Mouse (Mus musculus): Measurements from ENCODE around the gene Cyp4f16.
"Not testable (repeated sequence)": the region's sequence is repeated elsewhere in the genome, so short reads cannot be mapped to it uniquely, and the experiment has no call there.

The Cyp4f16 gene

DNA sequence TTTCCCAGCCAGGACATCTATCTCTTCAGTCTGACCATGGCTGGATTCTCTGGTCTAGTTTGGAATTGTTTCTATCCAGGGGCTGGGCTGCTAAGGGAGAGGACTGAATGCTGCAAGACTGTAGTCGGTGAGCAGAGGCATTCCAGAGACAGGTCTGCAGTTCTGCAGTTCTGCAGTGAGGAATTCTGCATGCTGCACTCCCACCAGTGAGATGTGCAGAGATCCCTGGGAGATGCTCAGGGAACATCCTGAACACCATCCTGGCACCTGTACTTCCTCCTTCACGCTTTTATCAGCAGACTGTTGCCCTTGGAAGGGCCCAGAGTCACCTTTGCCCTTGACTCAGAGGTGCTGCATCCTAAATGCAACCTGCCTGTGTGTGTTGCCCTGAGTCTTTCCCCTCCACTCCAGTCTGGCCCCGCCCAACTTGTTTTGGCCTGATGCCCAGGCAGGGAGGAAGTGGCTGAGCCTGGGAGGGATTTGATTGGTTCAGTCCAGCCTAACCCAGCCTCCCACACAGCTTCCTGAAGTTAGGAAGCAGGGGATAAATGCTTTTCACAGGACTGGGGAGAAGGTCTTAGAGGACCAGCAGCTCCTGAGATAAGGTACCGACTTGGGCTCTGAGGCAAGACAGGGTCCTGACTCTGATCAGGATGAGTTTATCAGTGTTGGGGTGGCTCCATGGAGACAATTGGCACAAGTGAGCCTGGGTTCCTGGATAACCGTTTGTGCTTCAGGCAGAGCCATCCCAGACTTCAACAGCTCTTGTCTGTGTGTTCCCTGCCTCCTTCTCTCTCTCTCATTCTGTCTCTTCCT is at the start of gene Cyp4f16:
Cyp4f16 (plus strand) TSS at position 508 of the 816 bp plus-strand sequence.
- peak; percentile 88 for DNase-seq (ENCODE audit: low spot score)

GRCm38 (mm10) chr17:32492349-32492980 is 43.9 kb upstream of the Cyp4f16 start:
- DNase-seq (ENCODE audit: low spot score): no peak

GRCm38 (mm10) chr17:32494601-32495000 is 41.8 kb upstream of the Cyp4f16 start:
- peak; percentile 80 for DNase-seq (ENCODE audit: low spot score)

DNA sequence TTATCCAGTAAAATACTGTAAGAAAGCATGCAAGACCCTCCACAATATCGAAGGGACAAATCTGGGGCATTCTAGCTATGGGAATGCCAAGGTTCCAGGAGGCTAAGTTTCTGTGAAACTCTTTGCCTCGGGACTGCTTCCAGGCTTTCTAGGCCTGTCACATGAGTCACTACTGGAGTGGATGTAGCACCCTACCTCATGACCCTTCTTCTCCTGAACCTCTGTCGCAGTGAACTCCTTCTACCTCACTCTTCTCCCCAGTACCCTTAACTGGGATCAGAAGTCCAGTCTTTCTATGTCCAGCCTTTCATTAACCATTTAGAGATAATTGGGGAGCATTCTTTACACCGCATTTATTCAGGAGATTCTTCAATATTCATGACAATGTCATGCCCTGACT is 35.8 kb upstream of the Cyp4f16 start:
- not testable (repeated sequence) for DNase-seq (ENCODE audit: low spot score)

DNA sequence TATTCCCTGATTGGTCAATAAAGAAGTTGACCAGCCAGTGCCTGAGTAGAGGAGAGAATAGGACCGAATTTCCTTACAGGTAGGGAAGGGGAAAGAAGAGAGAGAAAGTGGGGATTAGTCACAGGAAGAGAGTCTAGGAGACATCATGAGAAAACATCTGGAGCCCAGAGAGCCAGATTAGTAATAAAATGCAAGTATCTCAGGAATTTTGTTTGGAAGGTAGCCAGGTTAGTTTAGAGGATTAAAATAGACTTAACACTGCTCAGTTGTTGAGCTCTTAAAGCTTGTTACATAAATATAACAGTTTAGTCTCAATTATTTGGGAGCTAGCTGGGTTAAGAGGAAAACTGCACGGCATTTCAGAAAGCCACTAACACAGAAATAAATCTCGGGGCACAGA is 35.3 kb upstream of the Cyp4f16 start:
- DNase-seq (ENCODE audit: low spot score): no peak

DNA sequence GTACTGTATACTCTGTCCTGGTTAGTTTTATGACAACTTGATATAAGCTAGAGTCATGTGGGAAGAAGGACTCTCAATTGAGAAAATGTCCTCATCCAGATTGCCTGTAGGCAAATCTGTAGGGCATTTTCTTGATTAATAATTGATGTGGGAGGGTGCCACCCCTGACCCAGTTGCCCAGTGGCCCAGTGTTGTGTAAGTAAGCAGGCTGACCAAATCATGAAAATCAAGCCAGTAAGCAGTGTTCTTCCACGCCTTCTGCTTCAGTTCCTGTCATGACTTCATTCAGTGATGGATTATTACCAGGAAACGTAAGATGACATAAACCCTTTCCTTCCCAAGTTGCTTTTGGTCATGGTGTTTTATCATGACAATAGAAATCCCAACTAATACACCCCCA is 33.2 kb upstream of the Cyp4f16 start:
- DNase-seq (ENCODE audit: low spot score): no peak

DNA sequence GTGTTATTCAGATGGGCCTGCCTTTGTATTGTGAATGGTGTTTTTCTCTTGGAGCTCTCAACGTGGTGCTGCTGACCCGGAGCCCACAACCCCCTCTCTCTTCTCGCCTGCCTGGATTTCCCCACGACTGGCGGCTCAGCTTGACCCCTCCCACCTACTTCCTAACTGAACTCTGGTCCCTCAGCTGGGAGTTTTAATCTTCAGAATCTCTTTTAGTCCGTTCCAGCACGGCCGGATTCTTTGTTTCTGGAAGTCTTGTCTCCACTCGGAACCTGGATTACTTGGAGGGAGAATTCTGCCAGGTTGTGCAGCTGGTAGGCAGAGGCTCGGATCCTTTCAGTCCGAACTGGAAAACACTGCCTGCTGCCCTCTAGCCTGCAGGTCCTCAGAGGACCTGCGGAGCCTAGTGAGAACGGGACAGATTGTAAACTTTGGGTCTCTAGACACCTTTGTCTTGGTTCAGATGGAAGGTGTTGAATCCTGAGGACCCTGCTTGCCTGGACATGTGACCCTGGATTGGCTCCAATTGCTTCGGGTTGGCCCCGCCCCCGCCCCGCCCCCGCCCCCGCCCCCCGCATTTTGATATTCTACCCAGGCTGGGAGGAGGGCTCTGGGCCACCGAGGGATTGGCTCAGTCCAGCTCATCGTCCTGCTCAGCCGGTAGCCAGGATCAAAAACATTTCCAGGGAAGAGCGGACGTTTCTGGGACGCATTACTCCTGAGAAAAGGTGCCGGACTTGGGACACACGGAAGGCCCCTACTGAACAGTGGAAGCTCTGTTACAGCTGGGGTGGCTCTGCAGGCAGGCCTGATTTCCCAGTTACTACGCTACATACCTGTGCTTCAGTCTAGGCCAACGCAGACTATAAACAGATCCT is 30.3 kb upstream of the Cyp4f16 start, which contains the start of gene Cyp4f17:
Cyp4f17 (plus strand) TSS at position 200 of the 878 bp plus-strand sequence.
- peak; percentile 65 for DNase-seq (ENCODE audit: low spot score)

- peak; percentile 32 for DNase-seq (ENCODE audit: low spot score)
Measured at GRCm38 (mm10) chr17:32506729-32507245, 29.6 kb upstream of the Cyp4f16 start.

GRCm38 (mm10) chr17:32516126-32516525 is 20.2 kb upstream of the Cyp4f16 start:
- DNase-seq (ENCODE audit: low spot score): no peak

- DNase-seq (ENCODE audit: low spot score): no peak
Measured at GRCm38 (mm10) chr17:32521981-32522380, 14.4 kb upstream of the Cyp4f16 start.

- no peak for DNase-seq (ENCODE audit: low spot score)
Measured at GRCm38 (mm10) chr17:32522386-32522785, 14.0 kb upstream of the Cyp4f16 start.

DNA sequence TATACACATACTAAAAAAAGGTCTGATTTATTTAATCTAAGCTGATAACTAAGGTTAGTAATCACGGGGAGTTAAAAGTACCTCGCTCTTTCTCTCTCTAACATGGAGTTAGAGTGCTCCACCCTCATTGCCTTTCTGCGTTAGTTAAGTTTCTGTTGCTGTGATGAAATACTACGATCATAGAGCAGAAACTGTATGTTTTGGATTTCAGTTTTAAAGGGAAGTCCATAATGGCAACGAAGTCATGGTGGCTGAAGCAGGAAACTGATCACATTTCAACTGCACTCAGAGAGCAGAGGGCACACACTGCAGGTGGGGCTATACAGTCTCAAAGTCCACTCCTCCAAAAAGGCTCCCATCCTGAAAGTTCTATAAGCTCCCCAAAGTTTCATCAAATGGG is 13.5 kb upstream of the Cyp4f16 start:
- no peak for DNase-seq (ENCODE audit: low spot score)

GRCm38 (mm10) chr17:32523895-32524294 is 12.5 kb upstream of the Cyp4f16 start:
- DNase-seq (ENCODE audit: low spot score): no peak

DNA sequence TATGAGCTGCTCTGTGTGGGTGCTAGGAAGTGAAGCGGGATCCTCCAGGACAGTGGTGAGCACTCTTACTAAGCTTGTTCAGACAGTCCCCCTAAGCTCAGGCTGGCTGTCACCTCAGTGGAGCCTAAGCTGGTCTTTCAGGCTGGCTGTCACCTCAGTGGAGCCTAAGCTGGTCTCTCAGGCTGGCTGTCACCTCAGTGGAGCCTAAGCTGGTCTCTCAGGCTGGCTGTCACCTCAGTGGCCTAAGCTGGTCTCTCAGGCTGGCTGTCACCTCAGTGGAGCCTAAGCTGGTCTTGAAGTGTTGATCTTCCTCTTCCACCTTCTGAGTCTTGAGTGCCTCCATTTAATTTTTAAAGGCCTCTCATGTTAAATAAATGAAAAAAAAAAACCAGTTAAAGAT is 10.0 kb upstream of the Cyp4f16 start:
- DNase-seq (ENCODE audit: low spot score): not testable (repeated sequence)

GRCm38 (mm10) chr17:32527748-32528147 is 8.6 kb upstream of the Cyp4f16 start:
- no peak for DNase-seq (ENCODE audit: low spot score)

DNA sequence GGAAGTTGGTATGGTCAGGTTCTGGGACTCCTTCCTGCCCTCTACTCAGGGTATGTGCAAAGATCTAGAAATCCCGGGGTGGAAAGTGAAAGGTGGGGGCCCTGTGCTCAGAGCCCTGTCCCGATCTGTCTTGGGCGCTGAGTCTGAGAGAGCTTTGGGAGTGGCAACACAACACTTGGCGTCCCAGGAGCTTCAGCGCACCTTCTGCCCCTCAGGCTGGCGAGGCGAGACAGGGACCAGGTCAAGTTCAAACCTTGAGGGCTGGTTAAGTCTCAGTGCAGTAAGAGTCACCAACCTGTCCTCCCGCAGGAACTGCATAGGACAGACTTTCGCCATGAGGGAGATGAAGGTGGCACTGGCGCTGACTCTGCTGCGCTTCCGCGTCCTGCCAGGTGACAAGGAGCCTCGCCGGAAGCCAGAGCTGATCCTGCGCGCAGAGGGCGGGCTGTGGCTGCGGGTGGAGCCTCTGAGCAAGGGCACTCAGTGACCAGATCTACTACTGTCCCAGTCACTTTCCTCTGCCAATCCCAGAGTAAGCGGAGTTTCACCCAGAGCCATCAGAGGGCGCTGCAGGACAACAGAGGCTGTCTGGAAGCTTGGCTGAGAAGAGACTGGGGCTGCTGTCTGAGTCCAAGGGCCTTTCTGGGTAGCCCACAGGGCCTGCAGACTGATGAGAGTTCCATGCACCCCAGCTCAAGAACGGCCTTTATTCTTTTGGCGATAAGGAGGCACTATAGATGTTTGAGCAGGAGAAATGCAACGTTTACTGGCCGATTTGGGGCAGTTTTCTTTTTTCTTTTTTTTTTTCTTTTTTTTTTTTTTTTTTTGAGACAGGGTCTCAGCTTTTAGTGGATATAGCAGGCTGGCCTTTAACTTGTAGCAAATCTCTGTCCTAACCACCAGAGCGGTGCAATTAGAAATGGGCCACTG is 7.7 kb upstream of the Cyp4f16 start:
- peak; percentile 77 for DNase-seq (ENCODE audit: low spot score)

DNA sequence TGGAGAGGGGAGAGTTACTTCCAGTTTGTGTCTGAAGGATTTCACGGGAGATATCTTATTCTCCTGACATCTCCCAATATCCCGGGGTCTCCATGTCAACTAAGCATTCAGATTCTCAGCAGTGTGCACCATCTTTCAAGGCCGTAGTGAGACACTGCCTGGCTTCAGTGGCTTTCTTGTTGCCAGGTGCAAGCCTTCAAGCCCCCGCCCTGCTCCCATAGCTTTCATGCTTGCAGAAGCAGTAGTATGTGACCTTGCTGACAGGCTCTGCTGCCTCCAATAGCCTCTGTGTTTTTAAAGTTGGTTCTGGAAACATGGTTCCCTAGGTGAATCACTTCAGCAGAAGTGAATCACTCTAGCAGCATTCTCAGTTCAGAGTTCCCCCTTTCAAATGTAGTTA is 4.0 kb upstream of the Cyp4f16 start:
- not testable (repeated sequence) for DNase-seq (ENCODE audit: low spot score)

- DNase-seq (ENCODE audit: low spot score): no peak
Measured at GRCm38 (mm10) chr17:32534068-32534467, 2.3 kb upstream of the Cyp4f16 start.

DNA sequence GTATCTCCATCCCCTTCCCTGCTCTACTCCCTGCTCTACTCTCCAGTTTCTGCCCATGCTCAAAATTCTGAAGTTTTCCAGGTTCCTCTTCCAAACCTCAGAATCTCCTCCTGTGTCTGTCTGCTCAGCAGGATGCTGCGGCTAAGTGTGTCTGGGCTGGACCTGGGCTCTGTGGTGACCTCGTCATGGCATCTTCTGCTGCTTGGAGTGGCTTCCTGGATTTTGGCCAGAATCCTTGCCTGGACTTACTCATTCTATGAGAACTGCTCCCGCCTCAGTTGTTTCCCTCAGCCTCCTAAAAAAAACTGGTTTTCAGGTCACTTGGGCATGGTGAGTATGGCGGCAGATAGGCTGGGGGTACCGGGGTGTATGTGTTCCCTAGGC is 501 bp downstream of the Cyp4f16 start:
- peak; percentile 80 for DNase-seq (ENCODE audit: low spot score)

GRCm38 (mm10) chr17:32544792-32545191 is 8.4 kb downstream of the Cyp4f16 start:
- DNase-seq (ENCODE audit: low spot score): not testable (repeated sequence)

- DNase-seq (ENCODE audit: low spot score): not testable (repeated sequence)
Measured at GRCm38 (mm10) chr17:32550377-32550776, 14.0 kb downstream of the Cyp4f16 start.
